Mouse (Mus musculus) limb, embryonic 13.5 days (tissue): Measurements from ENCODE around the gene Itpkb. TPM values are rescaled to one million over a fixed set of nuclear protein-coding genes. Genes with fewer than 3 reads are reported as not detected.
A peak's percentile ranks its signal among the peaks of the same experiment; 100 is the strongest.

Experiments used
- ATAC-seq: fragments of 200-750 bp; cut with Nextera tagmentation; 2 replicates; pipeline ENCODE4 v1.8.0; 2017; ENCODE audit warnings: low read depth, moderate number of reproducible peaks, moderate TSS enrichment; ENCODE audit not compliant: low FRiP score
- H3K27ac ChIP-seq: fragments of 300-500 bp; sonication (generic); 2 replicates; pipeline ENCODE4 v1.5.1; 2015; ENCODE audit warnings: inconsistent platforms, mild to moderate bottlenecking, moderate library complexity
- H3K27me3 ChIP-seq: fragments of 300-500 bp; sonication (generic); 2 replicates; pipeline ENCODE4 v1.6.1; 2015; ENCODE audit warnings: mild to moderate bottlenecking, inconsistent platforms
- H3K36me3 ChIP-seq: fragments of 300-500 bp; sonication (generic); 2 replicates; pipeline ENCODE4 v1.6.1; 2015; ENCODE audit warnings: inconsistent platforms, mild to moderate bottlenecking, moderate library complexity
- H3K4me1 ChIP-seq: fragments of 300-500 bp; sonication (generic); 2 replicates; pipeline ENCODE4 v1.6.1; 2015; ENCODE audit warnings: inconsistent platforms
- H3K4me2 ChIP-seq: fragments of 300-500 bp; sonication (generic); replicated peaks from 2 replicates; pipeline ENCODE4 v1.6.1; 2015; ENCODE audit warnings: inconsistent platforms, mild to moderate bottlenecking, moderate library complexity
- H3K4me3 ChIP-seq: fragments of 300-500 bp; sonication (generic); 2 replicates; pipeline ENCODE4 v1.5.1; 2015; ENCODE audit warnings: moderate library complexity, mild to moderate bottlenecking, inconsistent platforms
- H3K9ac ChIP-seq: fragments of 300-500 bp; sonication (generic); 2 replicates; pipeline ENCODE4 v1.6.1; 2015; ENCODE audit warnings: mild to moderate bottlenecking, inconsistent platforms
- H3K9me3 ChIP-seq: fragments of 300-500 bp; sonication (generic); 2 replicates; pipeline ENCODE4 v1.6.1; 2016; ENCODE audit warnings: inconsistent platforms
- WGBS: fragments of 180-500 bp; shearing (Covaris S2); methylation state at CpG from one replicate; pipeline ENCODE4 v1.1.7; 2015; 5-methylcytosine and 5-hydroxymethylcytosine counted together
- polyA plus RNA-seq: library from polyadenylated mRNA; unstranded; fragments of >200 nt; fragmentation: Nextera tagmentation; extraction: Ambion mirVana; gene quantifications from 2 replicates; pipeline ENCODE4 v1.2.1, GENCODE M21; 2015

The Itpkb gene
- polyA plus RNA-seq, 1 experiment from 2014 or later, result 10.1 TPM

DNA sequence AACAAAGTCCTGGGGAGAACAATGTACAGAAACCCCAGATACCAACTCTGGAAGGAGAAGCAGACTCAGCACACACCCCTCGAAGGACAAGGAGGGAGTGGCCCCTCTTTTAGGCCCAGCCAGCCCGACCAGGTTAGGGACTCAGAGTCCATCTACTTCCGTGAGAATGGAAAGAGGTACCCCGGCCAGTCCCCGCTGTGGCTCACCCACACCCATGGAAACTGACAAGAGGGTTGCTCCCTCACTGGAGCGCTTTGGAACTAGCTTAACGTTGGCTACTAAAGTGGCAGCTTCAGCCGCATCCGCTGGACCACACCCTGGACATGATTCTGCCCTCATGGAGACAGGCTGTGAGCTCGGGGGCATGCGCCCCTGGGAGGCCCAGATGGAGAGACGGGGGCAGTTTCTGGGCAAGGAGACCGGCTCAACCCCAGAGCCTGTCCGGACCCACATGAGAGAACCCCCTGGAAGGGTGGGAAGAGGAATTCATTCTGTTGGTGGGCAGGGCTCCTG is 2.7 kb downstream of the Itpkb start:
- H3K27ac ChIP-seq, result no peak overlapping the region
- WGBS, result 38% methylated on average over 14 of the region's 14 CpGs

DNA sequence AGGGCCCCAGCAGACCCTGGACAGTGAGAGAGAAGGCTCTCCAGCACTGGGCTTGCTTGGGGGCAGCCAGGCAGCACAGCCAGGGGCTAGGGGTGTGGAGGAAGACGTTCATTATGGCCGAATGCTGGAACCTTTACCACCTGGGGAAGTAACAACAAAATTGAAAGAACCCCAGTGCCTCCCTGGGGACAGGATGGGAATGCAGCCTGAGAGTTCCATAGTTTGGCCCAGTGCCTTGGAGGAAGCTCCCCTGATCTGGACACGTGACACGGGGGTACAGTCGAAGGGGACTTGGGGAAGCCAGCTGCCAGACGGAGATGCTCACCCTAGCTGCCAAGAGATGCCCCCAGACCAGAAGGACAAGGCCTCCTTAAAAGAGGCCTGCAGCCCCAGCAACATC is 3.3 kb downstream of the Itpkb start:
- Histone ChIP-seq H3K27me3 (peaks cover 3% of the 10 kb centered on the region; the same call in 1 of the 2 replicates), H3K4me1 (peaks cover 70% of the 10 kb centered on the region), H3K36me3 (peaks cover 38% of the 10 kb centered on the region), H3K4me2 (peak overlapping the region; percentile 100), H3K9me3 (no peaks in the 10 kb centered on the region), H3K27ac (no peak overlapping the region), H3K4me3 (peak overlapping the region; percentile 85), H3K9ac (peak overlapping the region; percentile 95)
- no peak for ATAC-seq
- 39% methylated on average over 6 of the region's 6 CpGs for WGBS

More for the DNA sequence above, 2.7 kb downstream of the Itpkb start:
- Histone ChIP-seq H3K27me3 (peaks cover 3% of the 10 kb centered on the region; the same call in 1 of the 2 replicates), H3K4me1 (peaks cover 72% of the 10 kb centered on the region), H3K4me2 (peak overlapping the region; percentile 100), H3K9ac (peak overlapping the region; percentile 95), H3K36me3 (peaks cover 38% of the 10 kb centered on the region), H3K9me3 (no peaks in the 10 kb centered on the region), H3K4me3 (peak overlapping the region; percentile 85)
- ATAC-seq, result no peak

DNA sequence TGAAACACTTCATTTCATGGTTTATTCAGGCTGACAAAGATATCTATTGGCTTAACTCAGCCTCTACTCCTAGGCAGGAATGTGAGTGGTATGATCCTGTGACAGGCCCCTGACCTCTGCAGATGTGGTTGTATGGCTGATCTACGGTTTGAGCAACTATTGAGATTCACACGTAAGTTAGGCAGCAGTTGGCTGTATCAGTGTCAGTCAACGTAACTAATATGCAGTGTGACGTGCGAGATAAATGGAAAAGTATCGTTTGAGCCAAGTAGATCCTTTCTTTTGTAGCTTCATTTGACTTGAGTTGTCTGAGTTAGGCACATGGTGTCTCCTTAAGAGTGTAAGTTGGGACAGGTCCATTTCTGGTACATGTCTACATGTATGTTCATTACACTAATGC is 4.3 kb downstream of the Itpkb start:
- H3K36me3 ChIP-seq, result peaks cover 38% of the 10 kb centered on the region
- peaks cover 3% of the 10 kb centered on the region; the same call in 1 of the 2 replicates for H3K27me3 ChIP-seq
- H3K4me3 ChIP-seq, result peak overlapping the region; percentile 85
- 0 out of 2 replicates have a peak overlapping the region, but pooled peaks have one; percentile 21 for H3K9ac ChIP-seq
- WGBS, result 85% methylated on average over 6 of the region's 6 CpGs
- peaks cover 61% of the 10 kb centered on the region for H3K4me1 ChIP-seq
- peak overlapping the region; percentile 100 for H3K4me2 ChIP-seq
- H3K9me3 ChIP-seq, result no peaks in the 10 kb centered on the region
- no peak overlapping the region for H3K27ac ChIP-seq
- ATAC-seq, result no peak

DNA sequence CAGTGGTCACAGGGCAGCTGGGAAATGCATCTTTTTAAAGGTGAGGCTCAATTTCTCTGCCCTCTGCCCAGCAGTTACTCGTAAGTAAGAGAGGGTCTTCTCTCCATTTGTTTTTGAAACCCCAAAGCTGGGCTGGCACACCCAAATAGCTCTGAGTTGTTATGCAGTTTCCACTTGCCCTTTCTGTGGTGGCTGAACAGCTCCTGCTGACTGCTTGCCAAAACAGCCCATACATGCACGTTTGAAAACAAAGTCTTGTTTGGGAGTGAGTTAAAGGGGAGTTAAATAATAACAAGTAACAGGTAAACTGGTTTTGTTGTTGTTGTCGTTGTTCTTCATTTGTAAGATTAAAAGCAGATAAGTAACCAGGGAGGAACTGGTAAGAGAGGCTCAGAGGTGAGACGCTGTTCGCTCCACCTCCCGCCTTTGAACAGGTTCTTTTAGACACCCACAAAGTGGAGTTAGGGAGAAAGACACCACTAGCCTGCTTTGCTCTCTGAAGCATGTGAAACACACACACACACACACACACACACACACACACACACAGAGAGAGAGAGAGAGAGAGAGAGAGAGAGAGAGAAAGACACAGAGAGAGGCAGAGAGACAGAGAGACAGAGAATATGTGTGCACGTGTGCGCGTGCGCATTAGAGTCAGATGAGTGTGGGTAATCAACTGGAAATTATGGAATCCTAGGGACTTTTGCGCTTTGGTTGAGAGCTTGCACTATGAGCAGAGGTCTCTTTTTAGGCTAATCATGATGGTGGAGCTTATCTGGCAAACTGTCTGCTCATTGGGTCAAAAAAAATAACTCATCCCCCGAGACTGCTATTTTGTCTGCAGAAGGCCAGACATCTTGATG is 5.5 kb downstream of the Itpkb start:
- no peak for ATAC-seq
- peak overlapping the region; percentile 21; the same call in 1 of the 2 replicates for H3K9ac ChIP-seq
- peak overlapping the region; percentile 100 for H3K4me2 ChIP-seq
- no peaks in the 10 kb centered on the region for H3K9me3 ChIP-seq
- WGBS, result 75% methylated on average over 12 of the region's 12 CpGs
- peaks cover 57% of the 10 kb centered on the region for H3K4me1 ChIP-seq
- peak overlapping the region; percentile 85 for H3K4me3 ChIP-seq
- peaks cover 40% of the 10 kb centered on the region for H3K36me3 ChIP-seq
- peaks cover 3% of the 10 kb centered on the region; the same call in 1 of the 2 replicates for H3K27me3 ChIP-seq
- no peak overlapping the region for H3K27ac ChIP-seq

DNA sequence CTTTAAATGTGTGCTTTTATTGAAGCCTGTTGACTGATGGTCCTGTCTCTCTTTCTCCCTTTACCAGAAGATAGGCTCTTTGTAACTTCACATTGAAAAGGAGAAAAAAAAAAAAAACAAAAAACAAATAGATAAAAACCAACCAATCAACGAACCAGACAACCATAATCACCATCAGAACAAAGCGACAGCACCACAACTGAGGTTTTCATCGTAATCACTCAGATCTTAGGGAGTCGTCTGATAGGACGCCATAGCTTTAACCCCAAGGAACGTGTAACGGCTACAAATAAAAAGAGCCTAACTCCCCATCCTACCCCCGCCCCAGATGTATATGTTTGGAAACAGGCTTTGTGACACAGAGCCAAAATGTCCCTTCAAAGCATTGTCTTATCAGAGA is 8.1 kb downstream of the Itpkb start:
- WGBS, result 81% methylated on average over 8 of the region's 8 CpGs
- no peaks in the 10 kb centered on the region for H3K9me3 ChIP-seq
- no peak overlapping the region for H3K4me2 ChIP-seq
- no peak overlapping the region for H3K4me3 ChIP-seq
- H3K4me1 ChIP-seq, result peaks cover 43% of the 10 kb centered on the region
- H3K36me3 ChIP-seq, result peaks cover 32% of the 10 kb centered on the region
- no peak overlapping the region for H3K9ac ChIP-seq
- no peak for ATAC-seq
- no peak overlapping the region for H3K27ac ChIP-seq
- H3K27me3 ChIP-seq, result no peaks in the 10 kb centered on the region

DNA sequence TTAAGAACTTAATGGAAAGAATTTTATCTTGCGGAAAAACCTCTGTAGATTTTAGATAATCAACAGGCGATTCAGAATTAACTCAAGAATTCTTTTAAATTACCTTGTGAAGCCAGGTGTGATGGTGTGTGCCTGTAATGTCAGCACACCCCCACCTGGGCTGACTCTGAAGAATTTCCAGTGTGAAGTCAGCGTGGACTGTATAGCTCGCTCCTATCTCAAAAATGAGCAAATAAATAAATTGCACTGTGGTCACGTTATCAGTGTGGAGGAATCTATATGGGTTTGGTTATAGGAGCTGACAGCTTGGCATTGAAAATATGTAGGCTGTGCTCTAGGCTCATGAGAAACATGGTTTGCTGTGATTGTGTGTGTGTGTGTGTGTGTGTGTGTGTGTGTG is 8.9 kb downstream of the Itpkb start:
- WGBS, result 84% methylated on average over 5 of the region's 5 CpGs
- Histone ChIP-seq H3K36me3 (peaks cover 24% of the 10 kb centered on the region), H3K27me3 (no peaks in the 10 kb centered on the region), H3K9ac (no peak overlapping the region), H3K4me3 (no peak overlapping the region), H3K9me3 (no peaks in the 10 kb centered on the region), H3K27ac (no peak overlapping the region), H3K4me1 (peaks cover 43% of the 10 kb centered on the region), H3K4me2 (no peak overlapping the region)
- no peak for ATAC-seq

DNA sequence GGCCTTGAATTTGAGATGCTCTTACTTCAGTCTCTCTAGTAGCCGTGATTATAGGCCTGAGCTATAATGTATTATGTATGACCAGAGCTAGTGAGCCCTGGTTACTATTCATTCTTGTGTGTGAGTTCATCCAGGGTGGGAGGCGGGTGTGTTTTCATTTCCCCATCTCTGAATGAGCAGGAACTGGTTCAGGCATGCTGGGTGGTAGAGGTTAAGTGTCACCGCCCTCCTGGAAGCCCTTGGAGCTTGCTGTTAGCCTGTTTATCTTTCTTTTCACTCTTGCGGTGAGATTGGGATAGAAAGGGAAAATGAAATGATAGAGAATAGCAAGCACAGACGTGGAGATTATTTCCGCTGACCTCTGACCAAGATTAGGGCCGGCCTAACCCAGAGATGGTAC is 12.7 kb downstream of the Itpkb start:
- ATAC-seq, result no peak
- no peak overlapping the region for H3K27ac ChIP-seq
- no peak overlapping the region for H3K4me3 ChIP-seq
- peaks cover 3% of the 10 kb centered on the region; the same call in 1 of the 2 replicates for H3K36me3 ChIP-seq
- no peak overlapping the region for H3K9ac ChIP-seq
- 84% methylated on average over 7 of the region's 7 CpGs for WGBS
- no peak overlapping the region for H3K4me2 ChIP-seq
- H3K4me1 ChIP-seq, result peaks cover 33% of the 10 kb centered on the region
- no peaks in the 10 kb centered on the region for H3K9me3 ChIP-seq
- no peaks in the 10 kb centered on the region for H3K27me3 ChIP-seq

DNA sequence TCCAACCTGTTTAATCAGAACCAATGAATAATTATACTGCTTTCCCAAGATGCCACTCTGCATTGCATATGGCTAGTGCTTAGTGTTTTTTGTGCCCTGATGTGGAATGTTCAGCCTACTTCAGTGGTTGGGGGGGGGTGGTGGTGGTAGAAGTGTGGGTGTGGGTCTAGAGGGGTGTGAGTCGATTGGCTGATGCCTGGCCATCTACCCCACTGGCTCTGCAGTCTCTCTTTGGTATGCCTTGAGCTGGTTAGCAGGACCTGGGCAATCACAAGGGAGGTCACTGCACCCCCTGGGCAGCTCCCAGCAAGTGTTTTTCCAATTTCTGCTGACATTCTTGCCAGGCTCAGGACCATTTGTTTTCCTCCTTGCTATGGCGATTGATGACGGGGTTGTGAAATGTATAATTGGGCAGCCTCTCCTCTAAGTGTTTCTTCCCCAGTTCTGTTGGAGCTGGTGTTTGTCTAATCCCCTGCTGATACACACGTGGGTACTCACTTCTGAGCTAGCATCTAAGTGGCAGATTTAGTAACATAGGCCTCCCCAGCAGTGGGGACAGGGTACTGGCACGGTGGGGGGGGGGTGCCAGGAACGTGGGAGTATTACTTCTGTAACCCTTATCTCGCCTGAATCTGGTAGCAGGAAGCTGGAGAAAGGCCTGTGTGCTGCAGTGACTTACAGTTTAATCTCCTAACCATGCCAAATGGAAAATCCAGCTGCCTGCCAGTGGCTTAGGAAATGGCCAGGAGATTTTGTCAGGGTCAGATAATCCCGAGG is 13.3 kb downstream of the Itpkb start:
- no peaks in the 10 kb centered on the region for H3K27me3 ChIP-seq
- no peak overlapping the region for H3K4me3 ChIP-seq
- 29% methylated on average over 8 of the region's 8 CpGs for WGBS
- peaks cover 39% of the 10 kb centered on the region for H3K4me1 ChIP-seq
- peaks cover 3% of the 10 kb centered on the region; the same call in 1 of the 2 replicates for H3K36me3 ChIP-seq
- ATAC-seq, result no peak
- no peak overlapping the region; the same call in 1 of the 2 replicates for H3K27ac ChIP-seq
- H3K4me2 ChIP-seq, result no peak overlapping the region
- no peaks in the 10 kb centered on the region for H3K9me3 ChIP-seq
- H3K9ac ChIP-seq, result no peak overlapping the region

DNA sequence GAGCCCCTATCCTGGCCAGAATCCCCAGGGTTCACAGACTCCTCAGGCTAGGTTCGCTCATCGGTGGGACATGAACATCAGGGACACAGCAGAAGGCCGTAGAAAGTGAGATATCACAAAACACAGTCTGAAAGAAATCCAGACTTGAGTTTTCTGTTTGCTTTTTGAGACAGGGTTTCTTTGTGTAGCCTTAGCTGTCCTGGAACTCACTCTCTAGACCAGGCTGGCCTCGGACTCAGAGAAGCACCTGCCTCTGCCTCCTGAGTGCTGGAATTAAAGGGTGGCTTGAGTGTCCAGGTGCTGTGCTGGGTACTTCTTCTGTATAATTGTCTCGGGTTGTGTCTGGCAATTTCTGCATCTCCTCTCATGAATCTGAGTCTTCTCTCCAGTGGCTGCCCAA is 14.8 kb downstream of the Itpkb start:
- no peak overlapping the region for H3K9ac ChIP-seq
- H3K36me3 ChIP-seq, result peaks cover 3% of the 10 kb centered on the region; the same call in 1 of the 2 replicates
- ATAC-seq, result no peak
- H3K27me3 ChIP-seq, result no peaks in the 10 kb centered on the region
- no peak overlapping the region for H3K4me3 ChIP-seq
- 90% methylated on average over 5 of the region's 5 CpGs for WGBS
- no peak overlapping the region for H3K4me2 ChIP-seq
- H3K27ac ChIP-seq, result no peak overlapping the region; the same call in 1 of the 2 replicates
- H3K9me3 ChIP-seq, result no peaks in the 10 kb centered on the region
- H3K4me1 ChIP-seq, result peaks cover 49% of the 10 kb centered on the region

DNA sequence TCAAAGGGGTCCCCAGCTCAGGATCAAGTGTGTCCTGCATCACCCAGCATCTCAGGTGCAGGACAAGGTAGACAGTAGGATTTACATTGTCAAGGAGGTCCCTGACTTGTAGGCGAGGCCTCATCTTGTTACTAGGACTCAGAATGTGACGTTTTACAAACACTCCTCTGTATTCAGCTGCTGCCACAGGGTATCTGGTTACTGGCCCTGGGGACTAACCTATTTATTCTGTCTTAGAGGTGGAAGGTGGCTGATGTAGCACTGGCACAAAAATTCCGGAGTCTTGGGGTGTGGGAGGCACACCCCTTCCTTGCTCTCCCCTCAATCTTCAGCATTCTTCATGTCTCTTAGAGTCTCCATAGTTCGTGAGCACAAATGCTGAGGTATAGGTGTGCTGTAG is 16.8 kb downstream of the Itpkb start:
- ATAC-seq, result no peak
- Histone ChIP-seq H3K4me2 (no peak overlapping the region), H3K9me3 (no peaks in the 10 kb centered on the region), H3K4me1 (peaks cover 60% of the 10 kb centered on the region), H3K36me3 (no peaks in the 10 kb centered on the region), H3K4me3 (no peak overlapping the region), H3K9ac (no peak overlapping the region), H3K27ac (no peak overlapping the region), H3K27me3 (no peaks in the 10 kb centered on the region)
- WGBS, result 39% methylated on average over 4 of the region's 4 CpGs

DNA sequence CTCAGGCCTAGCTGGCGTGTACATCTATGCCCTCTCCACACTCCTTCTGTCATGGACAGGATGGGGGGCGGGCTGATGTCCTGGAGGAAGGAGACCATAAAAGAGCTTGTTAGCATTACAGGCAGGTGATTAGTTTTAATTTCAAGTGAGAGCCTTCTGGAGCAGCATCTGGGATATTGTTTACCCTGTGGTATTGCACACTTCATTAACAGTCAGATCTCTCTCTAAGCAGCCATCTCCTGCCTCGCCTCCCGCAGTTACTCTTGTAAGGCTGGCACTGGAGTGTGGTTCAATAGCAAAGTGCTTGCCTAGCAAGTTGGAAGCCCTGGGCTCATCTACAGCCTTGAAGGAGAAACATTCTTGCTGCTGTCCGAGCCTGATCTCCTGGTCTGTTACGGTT is 17.6 kb downstream of the Itpkb start:
- 65% methylated on average over 6 of the region's 6 CpGs for WGBS

DNA sequence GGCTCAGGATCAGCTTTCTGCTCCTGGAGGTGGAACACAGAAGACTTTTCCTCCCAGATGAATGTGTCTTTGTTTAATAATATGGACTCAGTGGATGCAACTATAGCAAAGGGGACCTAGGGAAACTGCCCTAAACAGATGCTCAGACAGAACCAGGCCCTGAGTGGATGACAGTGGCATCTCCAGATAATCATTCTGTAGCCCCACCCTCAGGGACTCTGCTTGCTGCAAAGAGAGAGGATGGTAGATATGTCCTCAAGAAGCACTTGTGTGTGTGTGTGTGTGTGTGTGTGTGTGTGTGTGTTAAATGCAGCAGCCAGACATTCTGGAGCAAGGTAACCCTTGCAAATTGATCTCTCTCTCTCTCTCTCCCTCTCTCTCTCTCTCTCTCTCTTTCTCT is 18.8 kb downstream of the Itpkb start:
- ATAC-seq, result no peak
- peak overlapping the region; percentile 15; the same call in 1 of the 2 replicates for H3K27ac ChIP-seq
- no peak overlapping the region for H3K4me3 ChIP-seq
- no peak overlapping the region for H3K9ac ChIP-seq
- H3K4me2 ChIP-seq, result no peak overlapping the region
- no peaks in the 10 kb centered on the region for H3K27me3 ChIP-seq
- H3K9me3 ChIP-seq, result no peaks in the 10 kb centered on the region
- peaks cover 49% of the 10 kb centered on the region for H3K4me1 ChIP-seq
- no peaks in the 10 kb centered on the region for H3K36me3 ChIP-seq

More for the DNA sequence above, 17.6 kb downstream of the Itpkb start:
- H3K27ac ChIP-seq, result no peak overlapping the region
- ATAC-seq, result no peak
- H3K36me3 ChIP-seq, result no peaks in the 10 kb centered on the region
- no peak overlapping the region for H3K4me3 ChIP-seq
- H3K9ac ChIP-seq, result no peak overlapping the region
- H3K9me3 ChIP-seq, result no peaks in the 10 kb centered on the region
- H3K27me3 ChIP-seq, result no peaks in the 10 kb centered on the region
- no peak overlapping the region for H3K4me2 ChIP-seq
- H3K4me1 ChIP-seq, result peaks cover 60% of the 10 kb centered on the region
